Mouse (Mus musculus): ENCODE measurements around the gene Cckbr.

Cckbr gene

DNA sequence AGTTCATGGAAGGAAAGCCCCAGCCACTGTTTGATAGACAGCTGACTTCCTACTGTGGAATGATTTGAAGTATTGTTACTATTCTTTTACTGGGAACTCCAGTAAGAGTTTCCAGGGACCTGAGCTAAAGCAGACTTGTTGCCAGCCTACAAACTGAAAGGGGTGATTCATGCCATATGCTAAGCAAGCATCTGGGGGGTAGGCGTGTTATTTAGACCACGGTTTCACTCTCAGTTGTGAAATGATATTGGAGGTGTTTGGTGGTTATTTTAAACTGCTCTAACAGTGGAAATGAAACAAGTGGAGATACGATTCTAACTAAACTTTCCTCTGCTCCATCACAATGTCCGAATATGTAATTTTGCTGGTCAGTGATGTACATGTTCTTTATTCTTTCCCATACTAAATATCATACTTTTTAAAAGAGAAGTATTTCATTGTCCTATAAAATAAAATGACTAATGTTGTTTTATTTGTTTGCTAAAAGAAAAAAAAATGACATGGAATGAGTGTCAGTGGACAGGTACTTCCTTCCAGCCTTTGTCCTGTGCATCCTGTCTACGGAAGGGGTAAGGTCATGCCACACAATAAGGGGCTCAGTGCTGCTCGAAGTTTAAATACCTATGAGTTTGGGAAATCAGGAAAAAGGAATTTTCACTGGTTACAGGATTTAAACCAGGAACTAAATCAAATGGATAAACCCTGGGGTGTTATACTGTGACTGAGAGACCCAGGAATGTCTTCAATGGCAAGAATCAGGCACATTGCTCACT lies 61.8 kb downstream of the Cckbr start:
- no peak for DNase-seq (ENCODE audit: low read depth, low spot score)

DNA sequence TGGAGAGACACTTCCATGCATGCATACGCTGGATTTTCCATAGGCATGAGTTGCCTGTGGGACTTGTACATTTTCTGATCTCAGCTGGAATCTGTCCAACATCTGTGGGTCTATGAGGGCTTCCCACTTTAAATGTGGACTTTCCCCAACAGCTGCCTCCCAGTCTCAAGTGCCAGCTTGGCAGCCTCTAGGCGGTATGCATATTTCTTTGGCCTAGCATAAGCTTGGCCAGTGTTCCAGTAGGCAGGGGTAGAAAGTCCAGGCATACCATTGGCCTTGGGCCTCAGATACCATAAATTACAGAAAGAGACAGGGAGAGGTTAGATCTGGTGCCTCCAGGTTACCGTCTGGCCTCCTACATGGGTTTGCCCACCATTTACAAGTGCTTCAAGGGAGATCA lies 72.3 kb downstream of the Cckbr start:
- no peak for DNase-seq (ENCODE audit: low read depth, low spot score)

DNA sequence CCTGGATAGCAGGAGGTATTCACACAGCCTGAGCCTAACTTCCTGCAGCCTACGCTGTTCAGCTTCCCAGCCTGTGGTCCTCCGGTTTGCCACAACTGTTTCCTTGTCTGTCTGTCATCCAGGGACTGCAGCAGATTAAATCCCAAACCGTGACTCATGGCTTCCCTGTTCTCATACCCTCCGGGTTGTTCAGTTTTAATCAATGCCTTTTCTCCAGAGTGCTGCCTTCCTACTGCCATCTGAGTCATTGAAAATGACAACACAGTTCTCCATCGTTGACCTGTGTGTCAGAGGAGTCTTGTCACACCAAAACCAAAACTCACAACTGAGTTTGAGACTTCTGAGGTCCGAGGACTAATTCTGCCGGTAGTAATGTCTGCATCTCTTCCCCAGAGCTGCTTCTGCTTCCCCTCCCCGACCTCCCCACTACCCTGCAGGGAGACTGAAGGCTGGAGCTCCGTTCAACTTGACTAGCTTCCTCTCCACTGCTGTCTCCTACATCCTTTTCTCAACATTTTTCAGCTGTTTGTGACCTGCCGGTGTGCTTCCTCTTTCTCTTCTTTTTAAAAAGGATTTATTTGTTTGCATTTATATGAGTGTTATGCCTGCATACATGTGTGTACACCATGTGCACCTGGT lies 73.4 kb downstream of the Cckbr start:
- DNase-seq (ENCODE audit: low read depth, low spot score): no peak

DNA sequence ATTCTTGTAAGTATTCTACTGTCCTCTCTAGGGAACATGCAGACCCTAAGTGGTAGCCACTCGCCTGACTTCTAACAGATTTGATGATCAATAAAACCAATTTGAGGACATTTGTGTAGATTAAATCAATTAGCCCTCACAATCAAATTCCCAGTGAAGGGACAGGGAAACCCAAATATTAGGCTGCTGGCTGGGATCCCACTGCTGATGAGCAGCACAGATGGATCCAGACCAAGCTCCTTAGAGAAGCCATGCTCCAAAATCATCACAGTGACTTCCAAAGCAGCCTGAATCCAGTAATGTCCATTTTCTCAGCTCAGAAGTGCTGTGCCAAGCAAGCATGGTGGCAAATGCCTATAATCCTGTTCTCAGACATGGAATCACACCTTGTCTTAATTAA lies 74.1 kb downstream of the Cckbr start:
- DNase-seq (ENCODE audit: low read depth, low spot score): no peak

DNA sequence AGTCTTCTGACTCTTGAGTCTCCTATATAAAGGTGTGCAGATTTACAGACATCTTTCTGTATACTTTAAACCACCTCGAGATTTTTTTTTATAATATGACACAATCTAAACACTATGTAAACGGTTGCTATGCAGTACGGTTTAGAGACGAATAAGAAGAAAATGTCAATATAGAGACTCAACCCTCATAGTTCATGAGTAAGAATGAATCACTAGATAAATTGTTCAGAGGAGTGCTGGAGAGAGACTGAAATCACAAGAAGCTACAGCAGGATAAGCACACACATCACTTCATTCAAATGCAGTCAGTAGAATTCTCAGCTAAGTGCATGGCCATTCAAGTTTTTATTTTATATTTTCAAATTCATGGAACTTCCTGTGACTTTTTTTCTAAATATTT lies 76.5 kb downstream of the Cckbr start:
- no peak for DNase-seq (ENCODE audit: low read depth, low spot score)

DNA sequence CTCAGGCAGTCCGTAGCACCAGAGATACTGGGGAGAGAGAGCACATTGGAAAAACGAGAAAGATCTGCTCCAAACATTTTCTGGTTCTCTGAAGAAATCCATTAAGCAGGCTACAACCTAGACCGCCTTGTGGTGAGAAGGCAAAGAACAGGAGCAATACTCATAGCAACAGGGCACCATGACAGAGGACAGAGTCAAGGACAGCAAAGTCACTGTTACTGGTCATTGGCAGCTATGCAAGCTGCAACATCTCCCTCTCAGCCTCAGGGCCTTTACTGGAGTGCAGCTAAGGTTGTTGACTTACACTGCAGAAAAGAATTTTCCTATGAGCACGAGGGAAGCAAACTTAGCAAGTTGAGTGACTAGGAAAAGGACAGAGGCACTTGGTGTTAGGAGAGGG lies 81.7 kb downstream of the Cckbr start:
- no peak for DNase-seq (ENCODE audit: low read depth, low spot score)

DNA sequence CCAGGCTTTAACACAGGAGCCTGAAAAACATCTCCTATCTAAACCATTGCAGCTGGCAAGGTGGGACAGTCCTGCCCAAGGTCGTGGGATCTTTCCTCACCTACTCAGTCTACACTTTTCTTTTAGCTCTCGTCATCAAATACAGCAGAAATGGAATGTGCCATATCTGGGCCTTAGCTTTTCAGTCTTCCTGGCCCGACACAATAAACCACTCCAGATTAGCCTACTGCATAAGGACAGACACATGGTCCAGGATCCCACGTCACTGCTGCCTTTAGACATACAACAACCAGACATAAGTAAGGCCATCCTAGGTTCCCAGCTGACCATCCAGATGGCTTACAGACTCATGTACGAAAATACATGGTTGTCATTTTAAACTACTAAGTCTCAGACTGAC lies 84.6 kb downstream of the Cckbr start:
- DNase-seq (ENCODE audit: low read depth, low spot score): no peak

GRCm38 (mm10) chr7:105513845-105514291 lies 88.3 kb downstream of the Cckbr start:
- no peak for DNase-seq (ENCODE audit: low read depth, low spot score)

GRCm38 (mm10) chr7:105514561-105514960 lies 89.0 kb downstream of the Cckbr start:
- no peak for DNase-seq (ENCODE audit: low read depth, low spot score)

- peak; percentile 47 for DNase-seq (ENCODE audit: low read depth, low spot score)
These were observed 89.6 kb downstream of the Cckbr start for GRCm38 (mm10) chr7:105515178-105515577.

DNA sequence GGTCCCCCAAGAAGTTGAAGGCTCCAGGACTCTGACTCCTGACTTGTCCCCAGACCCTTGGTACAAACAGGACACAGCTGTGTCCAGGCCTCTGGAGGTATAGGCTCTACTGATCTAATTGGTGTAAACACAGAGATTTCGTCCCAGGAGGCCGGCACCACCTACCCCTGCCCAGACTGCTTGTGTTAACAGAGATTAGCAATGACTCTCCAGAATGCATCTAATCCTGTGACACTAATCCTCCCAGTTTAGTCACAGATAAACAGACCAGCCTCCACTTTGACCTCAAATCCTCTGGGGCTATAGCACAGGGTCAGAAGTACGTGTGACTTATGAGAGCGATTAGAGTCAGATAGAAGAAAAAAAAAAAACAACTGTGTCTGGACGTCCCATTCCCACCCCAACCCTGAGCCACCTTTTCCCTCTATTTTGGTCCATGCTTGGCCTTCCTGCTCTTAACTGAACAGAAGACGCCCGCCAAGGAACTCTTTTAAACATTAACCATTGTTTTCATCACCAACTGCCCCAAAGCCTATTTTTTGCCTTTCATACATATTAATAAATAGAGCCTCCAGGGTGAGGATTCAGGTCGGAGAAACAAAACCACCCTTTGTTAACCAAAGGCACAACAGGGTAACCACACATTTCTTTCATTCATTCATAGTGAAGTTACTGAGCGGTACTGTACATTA lies 91.3 kb downstream of the Cckbr start:
- no peak for DNase-seq (ENCODE audit: low read depth, low spot score)

- no peak for DNase-seq (ENCODE audit: low read depth, low spot score)
These were observed 93.8 kb downstream of the Cckbr start for GRCm38 (mm10) chr7:105519336-105519735.

DNA sequence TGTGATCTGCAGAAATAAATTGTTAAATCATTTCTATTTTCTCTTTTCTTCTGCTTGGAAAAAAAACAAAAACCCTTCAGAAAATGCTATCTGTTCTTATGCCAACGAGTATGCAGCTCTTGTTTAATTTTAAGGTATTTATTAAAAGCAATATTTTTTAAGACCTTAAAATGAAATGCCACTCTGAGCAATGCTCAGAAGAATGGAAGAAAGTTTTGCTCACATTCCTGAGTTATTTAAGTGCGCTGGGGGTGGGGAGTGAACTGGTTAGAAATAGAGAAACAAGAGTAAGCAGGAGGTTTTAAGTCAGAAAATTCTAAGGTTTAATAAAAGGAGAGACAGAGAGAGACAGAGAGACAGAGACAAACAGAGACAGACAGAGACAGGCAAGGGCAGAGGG lies 94.2 kb downstream of the Cckbr start:
- DNase-seq (ENCODE audit: low read depth, low spot score): no peak

DNA sequence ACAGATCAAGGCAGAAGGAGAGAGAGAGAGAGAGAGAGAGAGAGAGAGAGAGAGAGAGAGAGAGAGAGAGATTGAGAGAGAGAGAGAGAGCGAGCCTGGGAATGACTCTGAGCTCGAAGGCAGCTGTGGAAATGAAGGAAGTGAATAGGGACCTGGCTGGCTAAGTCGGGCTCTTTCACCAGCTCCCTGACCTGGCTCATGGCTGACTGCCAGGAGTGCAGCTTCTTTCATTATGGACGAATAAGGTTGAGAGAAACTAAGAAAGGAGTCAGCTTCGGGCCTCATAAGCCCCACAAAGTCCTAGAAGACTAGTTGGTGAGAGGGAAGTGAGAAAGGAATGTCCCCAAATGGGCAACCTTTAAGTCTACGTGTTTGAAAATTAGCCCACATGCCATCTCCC lies 94.7 kb downstream of the Cckbr start:
- no peak for DNase-seq (ENCODE audit: low read depth, low spot score)

All from CD4-positive helper T cell, adult 2 months (primary cell).